In the genomic region with DNA sequence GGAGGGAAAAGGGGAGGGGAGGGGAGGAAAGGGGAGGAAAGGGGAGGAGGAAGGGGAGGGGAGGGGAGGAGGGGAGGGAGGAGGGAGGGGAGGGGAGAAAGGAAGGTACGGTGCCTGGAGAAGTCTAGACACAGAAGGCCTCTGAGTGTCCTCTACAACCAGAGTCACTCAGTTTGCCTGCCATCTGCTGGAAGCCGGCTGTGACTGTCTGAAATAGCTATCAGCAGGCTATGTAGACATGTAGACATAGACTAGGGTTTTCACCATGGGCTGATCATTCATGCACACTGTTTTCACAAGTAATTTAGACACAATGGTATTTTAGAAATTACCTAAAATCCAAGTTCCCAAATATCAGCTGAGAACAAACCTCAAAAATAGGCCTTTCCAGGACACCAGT, we compare ENCODE assay signal across 11 mouse cellular contexts.
DNase-seq lines count a peak whose midpoint lies in the region; ATAC-seq lines count a peak whose summit lies in the region.
"Had no signal": no experiment of that assay in that cellular context is flagged by ENCODE, and none has a peak within 500 bp of the region (broad histone marks: within the 10 kb centered on the region; RNA-seq: fewer than 3 reads in every experiment).

No protein-coding gene starts in this region.

- WGBS in hindbrain, embryonic 13.5 days: 37% methylated on average over 2 of the region's 2 CpGs
- 26% methylated on average over 2 of the region's 2 CpGs for WGBS in hindbrain, embryonic 10.5 days
- 14% methylated on average over 2 of the region's 2 CpGs for WGBS in midbrain, embryonic 11.5 days
- WGBS in midbrain, embryonic 13.5 days: 17% methylated on average over 2 of the region's 2 CpGs

- H3K36me3 ChIP-seq in hindbrain, embryonic 13.5 days: no peaks in the 10 kb centered on the region
- H3K36me3 ChIP-seq in hindbrain, embryonic 10.5 days: no peaks in the 10 kb centered on the region
- H3K36me3 ChIP-seq in midbrain, embryonic 11.5 days (ENCODE audit: control insufficient read depth, insufficient read depth, low read length): no peaks in the 10 kb centered on the region
- H3K36me3 ChIP-seq in midbrain, embryonic 13.5 days: no peaks in the 10 kb centered on the region

- no peaks in the 10 kb centered on the region for H3K4me1 ChIP-seq in hindbrain, embryonic 13.5 days (replicated peaks)
- H3K4me1 ChIP-seq in hindbrain, embryonic 10.5 days (replicated peaks): 0 out of 2 replicates have a peak, but pooled peaks cover 4% of the 10 kb centered on the region
- no peaks in the 10 kb centered on the region for H3K4me1 ChIP-seq in midbrain, embryonic 11.5 days (ENCODE audit: control insufficient read depth, insufficient read depth, low read length)
- no peaks in the 10 kb centered on the region for H3K4me1 ChIP-seq in midbrain, embryonic 13.5 days (replicated peaks)

- H3K9ac ChIP-seq in hindbrain, embryonic 13.5 days: no peak overlapping the region
- H3K9ac ChIP-seq in midbrain, embryonic 11.5 days (ENCODE audit: low read length): no peak overlapping the region
- no peak overlapping the region for H3K9ac ChIP-seq in midbrain, embryonic 13.5 days (replicated peaks)

- ATAC-seq in hindbrain, embryonic 13.5 days (ENCODE audit: low FRiP score): peak; percentile 52; the same call in 1 of the 2 replicates
- ATAC-seq in midbrain, embryonic 11.5 days (ENCODE audit: low FRiP score): peak; percentile 69; the same call in 1 of the 2 replicates
- ATAC-seq in midbrain, embryonic 13.5 days: no peak
- ATAC-seq: lung, postnatal 0 days had no signal

- DNase-seq in adrenal gland, postnatal 36 days: peak; percentile 11 to 13
- no peak for DNase-seq in adrenal gland, adult 2 months
- no peak for DNase-seq in hindbrain, embryonic 10.5 days (ENCODE audit: low spot score)
- peak; percentile 77 for DNase-seq in midbrain, embryonic 11.5 days (ENCODE audit: low spot score, missing footprints)
- peak; percentile 6 for DNase-seq in mesoderm, embryonic 11.5 days (ENCODE audit: low read depth, low spot score)
- no peak for DNase-seq in frontal cortex, adult 2 months (ENCODE audit: extremely low spot score in 1 of 2, low spot score in 1 of 2)
- DNase-seq: cerebellum, adult 8-10 months had no signal

- no peaks in the 10 kb centered on the region for H3K9me3 ChIP-seq in hindbrain, embryonic 13.5 days
- H3K9me3 ChIP-seq in hindbrain, embryonic 10.5 days: no peaks in the 10 kb centered on the region
- no peaks in the 10 kb centered on the region for H3K9me3 ChIP-seq in midbrain, embryonic 11.5 days (ENCODE audit: control insufficient read depth, low read length)
- no peaks in the 10 kb centered on the region for H3K9me3 ChIP-seq in midbrain, embryonic 13.5 days

- H3K4me3 ChIP-seq in hindbrain, embryonic 13.5 days: no peak overlapping the region
- H3K4me3 ChIP-seq in hindbrain, embryonic 10.5 days: no peak overlapping the region
- H3K4me3 ChIP-seq in midbrain, embryonic 11.5 days (ENCODE audit: low read depth, low read length): no peak overlapping the region
- H3K4me3 ChIP-seq in midbrain, embryonic 13.5 days (replicated peaks): no peak overlapping the region
- H3K4me3 ChIP-seq: erythroblast, embryonic 14.5 days had no signal

- no peak overlapping the region for H3K4me2 ChIP-seq in hindbrain, embryonic 13.5 days
- H3K4me2 ChIP-seq in midbrain, embryonic 11.5 days: no peak overlapping the region
- no peak overlapping the region for H3K4me2 ChIP-seq in midbrain, embryonic 13.5 days (replicated peaks)

- no peak overlapping the region for H3K27ac ChIP-seq in hindbrain, embryonic 13.5 days
- H3K27ac ChIP-seq in hindbrain, embryonic 10.5 days: no peak overlapping the region
- H3K27ac ChIP-seq in midbrain, embryonic 11.5 days (ENCODE audit: low read depth, low read length): no peak overlapping the region
- H3K27ac ChIP-seq in midbrain, embryonic 13.5 days: no peak overlapping the region

- no peaks in the 10 kb centered on the region for H3K27me3 ChIP-seq in hindbrain, embryonic 13.5 days
- no peaks in the 10 kb centered on the region for H3K27me3 ChIP-seq in hindbrain, embryonic 10.5 days (ENCODE audit: insufficient read depth, poor library complexity, severe bottlenecking)
- H3K27me3 ChIP-seq in midbrain, embryonic 11.5 days (ENCODE audit: control insufficient read depth, insufficient read depth, low read length): no peaks in the 10 kb centered on the region
- no peaks in the 10 kb centered on the region for H3K27me3 ChIP-seq in midbrain, embryonic 13.5 days

Comparison
In these comparisons a context has a peak if more than half of its experiments do, and no peak if none do; other contexts are left out.
1. DNase-seq: peak in adrenal gland, postnatal 36 days (2 of 2), midbrain, embryonic 11.5 days (single experiment) and mesoderm, embryonic 11.5 days (single experiment); none in adrenal gland, adult 2 months (single experiment), hindbrain, embryonic 10.5 days (single experiment) and frontal cortex, adult 2 months (0 of 2).